Mouse (Mus musculus) gastrocnemius, adult 2 months (tissue): Measurements from ENCODE around the gene Sirt4. TPM values are rescaled to one million over a fixed set of nuclear protein-coding genes. Genes with fewer than 3 reads are reported as not detected.

ENCODE experiments used
- DNase-seq: peaks from one replicate; pipeline ENCODE4 v3.0.0; 2022
- H3K27ac ChIP-seq: fragments of 200-600 bp; 2 replicates; pipeline ENCODE4 v1.8.1; 2022; ENCODE audit warnings: mild to moderate bottlenecking
- H3K4me3 ChIP-seq: fragments of 200-600 bp; 2 replicates; pipeline ENCODE4 v1.8.1; 2022; ENCODE audit warnings: mild to moderate bottlenecking, moderate library complexity
- CTCF ChIP-seq: fragments of 200-600 bp; IDR thresholded peaks from 2 replicates; pipeline ENCODE4 v1.8.1; 2022; ENCODE audit warnings: antibody characterized with exemption, mild to moderate bottlenecking, moderate library complexity
- intact Hi-C: fragments of 180-260 bp; cut with DNase I; formaldehyde crosslinking; loops from one replicate; pipeline ENCODE4 v1.15.1; 2025
- long read RNA-seq, 2 experiments: library from polyadenylated mRNA; stranded (forward); transcript quantifications; one replicate each; pipeline ENCODE4 v2.0.0; 2021
- total RNA-seq, 2 experiments: library from RNA; stranded (reverse); gene quantifications; 2 replicates each; pipeline ENCODE4 v1.2.3; 2021

Sirt4 gene
- total RNA-seq: 10 to 100 TPM; 10.9 to 17.3 TPM
- long read RNA-seq, experiment 1, transcript Sirt4-201 (5 exons, 1,794 nt): major isoform, 7 of 10 reads
- long read RNA-seq, experiment 1, partial matches to known transcripts: 0 of 10 reads
- long read RNA-seq, experiment 1, other reads (novel, unspliced or antisense): 3 of 10 reads
- long read RNA-seq, experiment 2, transcript Sirt4-201 (5 exons, 1,794 nt): major isoform, 7 of 10 reads
- long read RNA-seq, experiment 2, partial matches to known transcripts: 0 of 10 reads
- long read RNA-seq, experiment 2, other reads (novel, unspliced or antisense): 3 of 10 reads

- H3K4me3 ChIP-seq: peak within 1 kb of the TSS; percentile 77
- intact Hi-C loops: no loop called here
- no peak for TF ChIP-seq CTCF
- peak within 1 kb of the TSS; percentile 91 for H3K27ac ChIP-seq
- DNase-seq: peak; percentile 82
These were observed at the start of gene Sirt4 for GRCm38 (mm10) chr5:115483947-115484920. Sirt4 (minus strand) TSS chr5:115484725.

- no peak for TF ChIP-seq CTCF
- DNase-seq: peak; percentile 96
- peak overlapping the region; percentile 51 for H3K4me3 ChIP-seq
- intact Hi-C loops: no loop called here
- H3K27ac ChIP-seq: peak overlapping the region; percentile 94
These were observed 47.2 kb upstream of the Sirt4 start for GRCm38 (mm10) chr5:115531671-115532270.

- TF ChIP-seq CTCF: no peak
- peak; percentile 52 for DNase-seq
- peak overlapping the region; percentile 94 for H3K27ac ChIP-seq
- H3K4me3 ChIP-seq: peak overlapping the region; percentile 51
- intact Hi-C loops: no loop called here
These were observed 45.9 kb upstream of the Sirt4 start for GRCm38 (mm10) chr5:115530447-115530809.

GRCm38 (mm10) chr5:115529742-115530446 is 45.4 kb upstream of the Sirt4 start:
- intact Hi-C loops: no loop called here
- H3K27ac ChIP-seq: peak overlapping the region; percentile 94
- H3K4me3 ChIP-seq: peak overlapping the region; percentile 51
- no peak for TF ChIP-seq CTCF
- peak; percentile 33 for DNase-seq

- Histone ChIP-seq H3K4me3 (peak overlapping the region; percentile 51), H3K27ac (peak overlapping the region; percentile 94)
- intact Hi-C loops: no loop called here
- TF ChIP-seq CTCF: no peak
- DNase-seq: peak; percentile 21
These were observed 44.8 kb upstream of the Sirt4 start for GRCm38 (mm10) chr5:115529364-115529741.

- intact Hi-C loops: no loop called here
- DNase-seq: peak; percentile 22
- Histone ChIP-seq H3K27ac (0 out of 2 replicates have a peak overlapping the region, but pooled peaks have one; percentile 41), H3K4me3 (no peak overlapping the region)
- TF ChIP-seq CTCF: no peak
These were observed 43.6 kb upstream of the Sirt4 start for GRCm38 (mm10) chr5:115528128-115528527.

GRCm38 (mm10) chr5:115526456-115527202 is 42.1 kb upstream of the Sirt4 start:
- no peak overlapping the region for H3K4me3 ChIP-seq
- peak overlapping the region; percentile 92 for H3K27ac ChIP-seq
- no peak for DNase-seq
- no peak for TF ChIP-seq CTCF
- intact Hi-C loops: no loop called here

GRCm38 (mm10) chr5:115525943-115526342 is 41.4 kb upstream of the Sirt4 start:
- H3K4me3 ChIP-seq: no peak overlapping the region; the same call in 1 of the 2 replicates
- no peak for TF ChIP-seq CTCF
- DNase-seq: peak; percentile 24
- peak overlapping the region; percentile 92 for H3K27ac ChIP-seq
- intact Hi-C loops: no loop called here

GRCm38 (mm10) chr5:115525416-115525815 is 40.9 kb upstream of the Sirt4 start:
- no peak for TF ChIP-seq CTCF
- peak overlapping the region; percentile 92 for H3K27ac ChIP-seq
- intact Hi-C loops: no loop called here
- no peak overlapping the region for H3K4me3 ChIP-seq
- peak; percentile 12 for DNase-seq

GRCm38 (mm10) chr5:115524471-115524870 is 39.9 kb upstream of the Sirt4 start:
- Histone ChIP-seq H3K27ac (peak overlapping the region; percentile 92), H3K4me3 (peak overlapping the region; percentile 39)
- no peak for TF ChIP-seq CTCF
- DNase-seq: peak; percentile 17
- intact Hi-C loops: no loop called here

- peak; percentile 59 for DNase-seq
- Histone ChIP-seq H3K27ac (peak overlapping the region; percentile 92), H3K4me3 (peak overlapping the region; percentile 39)
- peak; percentile 25; the same call in 1 of the 2 replicates for TF ChIP-seq CTCF
- intact Hi-C loops: no loop called here
These were observed 39.4 kb upstream of the Sirt4 start for GRCm38 (mm10) chr5:115523971-115524370.
